Mouse (Mus musculus): ENCODE results near the gene Psmb1.

The Psmb1 gene

GRCm38 (mm10) chr17:15431021-15431514 lies 68.5 kb downstream of the Psmb1 start:
- TF ChIP-seq GATA4 (IDR thresholded peaks at IDR 0.05; ENCODE audit: insufficient replicate concordance, low read length), result no peak

- TF ChIP-seq GATA4 (IDR thresholded peaks at IDR 0.05; ENCODE audit: insufficient replicate concordance, low read length), result no peak
Measured at GRCm38 (mm10) chr17:15429937-15430336, 69.6 kb downstream of the Psmb1 start.

- no peak for TF ChIP-seq GATA4 (IDR thresholded peaks at IDR 0.05; ENCODE audit: insufficient replicate concordance, low read length)
Measured at GRCm38 (mm10) chr17:15429451-15429850, 70.1 kb downstream of the Psmb1 start.

- no peak for TF ChIP-seq GATA4 (IDR thresholded peaks at IDR 0.05; ENCODE audit: insufficient replicate concordance, low read length)
Measured at GRCm38 (mm10) chr17:15425931-15426330, 73.6 kb downstream of the Psmb1 start.
